Mouse (Mus musculus) forebrain, embryonic 11.5 days (tissue): ENCODE data around the gene Magi2. TPM values are rescaled to one million over a fixed set of nuclear protein-coding genes. Genes with fewer than 3 reads are reported as not detected.

Experiments used
- ATAC-seq: fragments of 200-750 bp; cut with Nextera tagmentation; replicated peaks from 2 replicates; pipeline ENCODE4 v1.8.0; 2017; ENCODE audit warnings: moderate TSS enrichment; ENCODE audit not compliant: low FRiP score
- DNase-seq: peaks from one replicate; pipeline ENCODE4 v3.0.0-alpha.2; 2017; ENCODE audit warnings: low spot score
- H3K27ac ChIP-seq: fragments of 300-500 bp; sonication (generic); 2 replicates; pipeline ENCODE4 v1.5.1; 2014; ENCODE audit warnings: low read depth, low read length
- H3K27me3 ChIP-seq: fragments of 300-500 bp; sonication (generic); 2 replicates; pipeline ENCODE4 v1.6.1; 2014; ENCODE audit warnings: mild to moderate bottlenecking, low read length, mixed read lengths; ENCODE audit not compliant: control insufficient read depth, insufficient read depth
- H3K36me3 ChIP-seq: fragments of 300-500 bp; sonication (generic); 2 replicates; pipeline ENCODE4 v1.6.1; 2014; ENCODE audit warnings: mild to moderate bottlenecking, low read length, moderate library complexity, mixed read lengths; ENCODE audit not compliant: control insufficient read depth, insufficient read depth
- H3K4me1 ChIP-seq: fragments of 300-500 bp; sonication (generic); replicated peaks from 2 replicates; pipeline ENCODE4 v1.6.1; 2014; ENCODE audit warnings: low read length, mixed read lengths; ENCODE audit not compliant: control insufficient read depth, insufficient read depth
- H3K4me2 ChIP-seq: fragments of 300-500 bp; sonication (generic); 2 replicates; pipeline ENCODE4 v1.6.1; 2014; ENCODE audit warnings: low read depth, mild to moderate bottlenecking, low read length, moderate library complexity, mixed read lengths; ENCODE audit not compliant: severe bottlenecking
- H3K4me3 ChIP-seq: fragments of 300-500 bp; sonication (generic); 2 replicates; pipeline ENCODE4 v1.5.1; 2014; ENCODE audit warnings: low read depth, low read length
- H3K9ac ChIP-seq: fragments of 300-500 bp; sonication (generic); 2 replicates; pipeline ENCODE4 v1.6.1; 2014; ENCODE audit warnings: low read length
- H3K9me3 ChIP-seq: fragments of 300-500 bp; sonication (generic); 2 replicates; pipeline ENCODE4 v1.6.1; 2016; ENCODE audit warnings: low read length, mixed read lengths; ENCODE audit not compliant: control insufficient read depth
- WGBS: fragments of 180-500 bp; shearing (Covaris S2); extraction: QIAGEN DNeasy Blood & Tissue Kit; methylation state at CpG from one replicate; pipeline ENCODE4 v1.1.7; 2014; 5-methylcytosine and 5-hydroxymethylcytosine counted together
- polyA plus RNA-seq: library from polyadenylated mRNA; unstranded; fragments of >200 nt; fragmentation: Nextera tagmentation; extraction: Ambion mirVana; gene quantifications from 2 replicates; pipeline ENCODE4 v1.2.1, GENCODE M21; 2014

Gene Magi2
- polyA plus RNA-seq, 1 experiment from 2014 or later = 10.2 TPM

GRCm38 (mm10) chr5:20362154-20362553 is 1135.3 kb downstream of the Magi2 start:
- no peak overlapping the region for H3K9ac ChIP-seq
- no peaks in the 10 kb centered on the region for H3K36me3 ChIP-seq
- no peak for ATAC-seq
- no peak overlapping the region for H3K4me2 ChIP-seq
- H3K9me3 ChIP-seq = no peaks in the 10 kb centered on the region
- DNase-seq = no peak
- H3K4me1 ChIP-seq = peaks cover 4% of the 10 kb centered on the region; the same call in 1 of the 2 replicates
- H3K27ac ChIP-seq = no peak overlapping the region
- H3K4me3 ChIP-seq = no peak overlapping the region
- WGBS = 91% methylated on average over 3 of the region's 3 CpGs
- no peaks in the 10 kb centered on the region for H3K27me3 ChIP-seq

- DNase-seq (no peak), ATAC-seq (no peak)
- H3K27ac ChIP-seq = no peak overlapping the region
- WGBS = 78% methylated on average over 5 of the region's 5 CpGs
- no peaks in the 10 kb centered on the region for H3K9me3 ChIP-seq
- no peak overlapping the region for H3K4me2 ChIP-seq
- peaks cover 3% of the 10 kb centered on the region; the same call in 1 of the 2 replicates for H3K4me1 ChIP-seq
- no peaks in the 10 kb centered on the region for H3K36me3 ChIP-seq
- no peak overlapping the region for H3K9ac ChIP-seq
- H3K4me3 ChIP-seq = no peak overlapping the region
- H3K27me3 ChIP-seq = no peaks in the 10 kb centered on the region
Observed at GRCm38 (mm10) chr5:20363216-20363615, 1136.4 kb downstream of the Magi2 start.

- H3K9me3 ChIP-seq = no peaks in the 10 kb centered on the region
- no peak for ATAC-seq
- no peaks in the 10 kb centered on the region for H3K4me1 ChIP-seq
- H3K27me3 ChIP-seq = no peaks in the 10 kb centered on the region
- DNase-seq = no peak
- no peaks in the 10 kb centered on the region for H3K36me3 ChIP-seq
- no peak overlapping the region for H3K4me2 ChIP-seq
- H3K4me3 ChIP-seq = no peak overlapping the region
- no peak overlapping the region for H3K27ac ChIP-seq
- WGBS = 82% methylated on average over 1 of the region's 1 CpGs
- no peak overlapping the region for H3K9ac ChIP-seq
Observed at GRCm38 (mm10) chr5:20373586-20373985, 1146.8 kb downstream of the Magi2 start.

- no peaks in the 10 kb centered on the region for H3K4me1 ChIP-seq
- no peak for ATAC-seq
Observed at GRCm38 (mm10) chr5:20378071-20378800, 1151.4 kb downstream of the Magi2 start.

GRCm38 (mm10) chr5:20404533-20404932 is 1177.7 kb downstream of the Magi2 start:
- no peaks in the 10 kb centered on the region for H3K36me3 ChIP-seq
- no peak overlapping the region for H3K4me3 ChIP-seq
- H3K27me3 ChIP-seq = no peaks in the 10 kb centered on the region
- ATAC-seq = no peak
- no peaks in the 10 kb centered on the region for H3K4me1 ChIP-seq
- H3K9me3 ChIP-seq = no peaks in the 10 kb centered on the region
- no peak overlapping the region for H3K27ac ChIP-seq
- H3K4me2 ChIP-seq = no peak overlapping the region
- DNase-seq = no peak
- no peak overlapping the region for H3K9ac ChIP-seq
- 89% methylated on average over 5 of the region's 5 CpGs for WGBS

More at GRCm38 (mm10) chr5:20378071-20378800, 1151.4 kb downstream of the Magi2 start:
- Histone ChIP-seq H3K9ac (no peak overlapping the region), H3K9me3 (no peaks in the 10 kb centered on the region), H3K4me3 (no peak overlapping the region), H3K27ac (no peak overlapping the region), H3K27me3 (no peaks in the 10 kb centered on the region), H3K4me2 (no peak overlapping the region), H3K36me3 (no peaks in the 10 kb centered on the region)
- no peak for DNase-seq
- 88% methylated on average over 11 of the region's 11 CpGs for WGBS

- Histone ChIP-seq H3K4me2 (no peak overlapping the region), H3K4me1 (no peaks in the 10 kb centered on the region), H3K27ac (no peak overlapping the region), H3K9ac (no peak overlapping the region), H3K4me3 (no peak overlapping the region), H3K36me3 (no peaks in the 10 kb centered on the region), H3K9me3 (no peaks in the 10 kb centered on the region), H3K27me3 (no peaks in the 10 kb centered on the region)
- 96% methylated on average over 4 of the region's 4 CpGs for WGBS
- DNase-seq (no peak), ATAC-seq (no peak)
Observed at GRCm38 (mm10) chr5:20406626-20407025, 1179.8 kb downstream of the Magi2 start.

- Histone ChIP-seq H3K4me3 (no peak overlapping the region), H3K27ac (no peak overlapping the region), H3K9me3 (no peaks in the 10 kb centered on the region), H3K4me1 (no peaks in the 10 kb centered on the region), H3K27me3 (no peaks in the 10 kb centered on the region), H3K36me3 (no peaks in the 10 kb centered on the region), H3K4me2 (no peak overlapping the region), H3K9ac (no peak overlapping the region)
- ATAC-seq (no peak), DNase-seq (no peak)
Observed at GRCm38 (mm10) chr5:20415320-20415719, 1188.5 kb downstream of the Magi2 start.

- H3K9me3 ChIP-seq = no peaks in the 10 kb centered on the region; the same call in 1 of the 2 replicates
- ATAC-seq = no peak
- DNase-seq = no peak
- H3K4me3 ChIP-seq = no peak overlapping the region
- no peak overlapping the region for H3K9ac ChIP-seq
- H3K4me1 ChIP-seq = no peaks in the 10 kb centered on the region
- no peak overlapping the region for H3K27ac ChIP-seq
- H3K27me3 ChIP-seq = no peaks in the 10 kb centered on the region
- H3K4me2 ChIP-seq = no peak overlapping the region
- H3K36me3 ChIP-seq = no peaks in the 10 kb centered on the region
Observed at GRCm38 (mm10) chr5:20417348-20417747, 1190.5 kb downstream of the Magi2 start.

GRCm38 (mm10) chr5:20432148-20432813 is 1205.4 kb downstream of the Magi2 start:
- no peaks in the 10 kb centered on the region for H3K27me3 ChIP-seq
- DNase-seq (no peak), ATAC-seq (no peak)
- no peaks in the 10 kb centered on the region for H3K36me3 ChIP-seq
- WGBS = 48% methylated on average over 9 of the region's 9 CpGs
- H3K4me3 ChIP-seq = no peak overlapping the region
- H3K9ac ChIP-seq = no peak overlapping the region
- H3K4me1 ChIP-seq = no peaks in the 10 kb centered on the region
- H3K4me2 ChIP-seq = no peak overlapping the region
- no peaks in the 10 kb centered on the region for H3K9me3 ChIP-seq
- H3K27ac ChIP-seq = no peak overlapping the region
